Mouse (Mus musculus) thymus, adult 2 months (tissue): Measurements from ENCODE around the gene Arfip1. TPM values are rescaled to one million over a fixed set of nuclear protein-coding genes. Genes with fewer than 3 reads are reported as not detected.

ENCODE experiments used
- DNase-seq: peaks from one replicate; pipeline ENCODE4 v3.0.0; 2021
- H3K27ac ChIP-seq: fragments of 200-500 bp; 2 replicates; pipeline ENCODE4 v1.5.1; 2012; ENCODE audit warnings: low read length, control low read depth; ENCODE audit not compliant: control insufficient read depth, insufficient read depth
- H3K27me3 ChIP-seq: fragments of 200-500 bp; 2 replicates; pipeline ENCODE4 v1.6.1; 2012; ENCODE audit warnings: mild to moderate bottlenecking, low read length, moderate library complexity, mixed read lengths; ENCODE audit not compliant: control insufficient read depth, insufficient read depth
- H3K36me3 ChIP-seq: fragments of 200-500 bp; 2 replicates; pipeline ENCODE4 v1.6.1; 2012; ENCODE audit warnings: mild to moderate bottlenecking, low read length, moderate library complexity; ENCODE audit not compliant: control insufficient read depth, insufficient read depth
- H3K4me1 ChIP-seq: fragments of 200-500 bp; replicated peaks from 2 replicates; pipeline ENCODE4 v1.6.1; 2012; ENCODE audit warnings: low read length; ENCODE audit not compliant: control insufficient read depth, insufficient read depth
- H3K4me3 ChIP-seq: fragments of 200-500 bp; 2 replicates; pipeline ENCODE4 v1.5.1; 2012; ENCODE audit warnings: mild to moderate bottlenecking, low read length, control low read depth, moderate library complexity; ENCODE audit not compliant: control insufficient read depth, insufficient read depth
- CTCF ChIP-seq: fragments of 200-500 bp; IDR thresholded peaks from 2 replicates; pipeline ENCODE4 v1.5.1; 2012; ENCODE audit warnings: mild to moderate bottlenecking, control low read depth, low read length, moderate library complexity, borderline replicate concordance; ENCODE audit not compliant: control insufficient read depth, poor library complexity, insufficient read depth; ENCODE audit errors: extremely low read depth
- POLR2A ChIP-seq: fragments of 200-500 bp; IDR thresholded peaks from 2 replicates; pipeline ENCODE4 v1.6.1; 2012; ENCODE audit warnings: mild to moderate bottlenecking, low read length, control low read depth, moderate library complexity; ENCODE audit not compliant: control insufficient read depth, poor library complexity, insufficient read depth; ENCODE audit errors: extremely low read depth
- WGBS: fragments of 180-500 bp; shearing (Covaris S2); methylation state at CpG from one replicate; pipeline ENCODE4 v1.1.7; 2018; 5-methylcytosine and 5-hydroxymethylcytosine counted together
- polyA plus RNA-seq: library from polyadenylated mRNA; depleted of rRNA; stranded (reverse); fragments of >200 nt; gene quantifications from 2 replicates; pipeline ENCODE4 v1.2.3, GENCODE M21; 2012; rRNA removed

The Arfip1 gene
- 8.5 and 10.1 TPM in 2 replicates for polyA plus RNA-seq

DNA sequence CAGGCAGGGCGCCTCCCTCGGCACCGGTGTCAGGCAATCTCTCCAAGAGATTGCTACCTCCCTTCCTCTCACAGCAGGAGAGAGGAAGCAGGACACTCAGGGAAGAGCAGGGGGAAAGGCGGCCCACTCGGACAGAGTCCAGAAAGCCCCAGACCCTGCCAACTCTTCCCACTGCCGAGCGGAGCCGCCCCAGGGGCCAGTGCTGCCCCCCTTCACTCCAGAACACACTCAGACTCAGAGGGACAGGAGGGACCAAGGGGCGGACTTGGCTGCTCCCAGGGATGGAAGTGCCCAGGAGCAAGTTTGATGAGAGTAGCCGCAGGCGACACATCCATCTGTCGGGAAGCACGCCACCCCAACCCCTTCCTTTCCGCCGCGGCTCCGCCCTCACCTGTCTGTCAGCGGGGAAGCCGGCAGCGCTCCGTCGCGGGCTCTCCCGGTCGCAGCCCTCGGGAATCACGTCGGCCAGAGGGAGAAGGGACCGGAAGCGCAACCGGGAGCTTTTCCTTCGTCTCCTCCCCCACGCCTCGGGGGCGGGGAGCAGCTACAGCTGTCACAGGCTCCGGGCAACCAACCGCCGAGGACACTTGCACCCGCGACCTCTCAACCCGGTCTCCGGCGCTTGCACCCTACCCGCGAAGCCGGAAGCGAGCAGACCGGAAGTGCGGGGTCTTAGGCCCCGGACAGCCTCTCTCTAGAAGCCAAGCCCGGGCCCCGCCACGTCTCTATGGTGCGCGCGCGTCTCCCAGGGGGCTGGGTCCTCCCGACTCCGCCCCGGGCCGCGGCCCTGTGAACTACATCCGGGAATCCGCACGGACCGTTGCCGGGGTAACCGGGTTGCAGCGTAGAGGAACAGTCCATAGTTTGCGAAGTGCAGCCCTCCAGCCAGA is at the start of gene Arfip1:
Gene Arfip1, minus strand, starts transcription at position 603 of the 890 bp plus-strand sequence.
- peaks cover 8% of the 10 kb centered on the region for H3K4me1 ChIP-seq
- H3K27me3 ChIP-seq: no peaks in the 10 kb centered on the region
- H3K36me3 ChIP-seq: no peaks in the 10 kb centered on the region
- 1% methylated on average over 70 of the region's 70 CpGs for WGBS
- DNase-seq: peak; percentile 94
- peak; percentile 38; the same call in 1 of the 2 replicates for TF ChIP-seq POLR2A
- 0 out of 2 replicates have a peak, but pooled peaks have one; percentile 19 for TF ChIP-seq CTCF
- peak within 1 kb of the TSS; percentile 65 for H3K4me3 ChIP-seq
- H3K27ac ChIP-seq: peak within 1 kb of the TSS; percentile 2; the same call in 1 of the 2 replicates

DNA sequence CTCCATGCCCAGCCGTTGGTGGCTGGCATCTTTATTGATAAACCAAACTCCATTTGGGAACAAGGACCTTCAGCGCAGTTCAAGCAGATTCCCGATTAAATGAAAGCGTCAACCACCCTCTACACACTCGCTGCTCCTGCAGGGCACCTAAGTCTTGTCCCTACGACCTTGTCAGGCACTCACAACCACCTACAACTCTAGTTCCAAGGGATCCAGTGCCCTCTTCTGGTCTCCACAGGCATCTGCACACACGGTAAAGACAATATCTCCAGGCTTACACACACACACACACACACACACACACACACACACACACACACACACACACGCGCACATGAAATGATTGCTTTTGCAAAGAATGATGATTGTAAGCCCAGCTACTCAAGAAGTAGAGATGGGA is 49.2 kb upstream of the Arfip1 start:
- Histone ChIP-seq H3K4me3 (no peak overlapping the region), H3K36me3 (no peaks in the 10 kb centered on the region), H3K4me1 (no peaks in the 10 kb centered on the region), H3K27ac (no peak overlapping the region), H3K27me3 (no peaks in the 10 kb centered on the region)
- WGBS: 98% methylated on average over 9 of the region's 9 CpGs
- TF ChIP-seq POLR2A (no peak), CTCF (no peak)
- DNase-seq: no peak

GRCm38 (mm10) chr3:84622026-84622425 is 39.6 kb upstream of the Arfip1 start:
- no peak for TF ChIP-seq CTCF
- no peak for TF ChIP-seq POLR2A
- Histone ChIP-seq H3K27ac (no peak overlapping the region), H3K4me3 (no peak overlapping the region), H3K4me1 (peaks cover 7% of the 10 kb centered on the region), H3K36me3 (no peaks in the 10 kb centered on the region), H3K27me3 (no peaks in the 10 kb centered on the region)
- WGBS: 8% methylated on average over 3 of the region's 3 CpGs
- no peak for DNase-seq

DNA sequence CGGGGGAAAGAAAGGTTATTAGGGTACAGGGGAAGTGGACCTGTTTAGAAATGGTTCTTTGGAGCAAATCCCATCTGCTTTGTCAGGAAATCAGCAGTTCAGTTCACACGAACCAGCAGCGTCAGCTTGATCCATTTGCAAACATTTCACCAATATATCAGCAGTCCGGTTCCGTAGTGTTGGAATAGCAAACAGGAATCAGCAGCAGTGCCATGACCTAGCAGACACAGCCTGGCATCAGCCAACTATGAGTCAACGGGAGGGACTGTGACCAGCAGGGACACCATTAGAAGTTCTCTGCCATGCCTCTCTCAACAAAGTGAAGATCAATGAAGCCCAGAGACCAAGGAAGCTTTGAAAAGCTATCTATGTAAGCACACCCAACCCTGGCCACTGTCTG is 37.3 kb upstream of the Arfip1 start:
- WGBS: 96% methylated on average over 6 of the region's 6 CpGs
- no peak for DNase-seq
- no peak overlapping the region for H3K27ac ChIP-seq
- H3K4me1 ChIP-seq: 0 out of 2 replicates have a peak, but pooled peaks cover 4% of the 10 kb centered on the region
- no peaks in the 10 kb centered on the region for H3K36me3 ChIP-seq
- TF ChIP-seq POLR2A (no peak), CTCF (no peak)
- no peak overlapping the region for H3K4me3 ChIP-seq
- no peaks in the 10 kb centered on the region for H3K27me3 ChIP-seq

- no peak for TF ChIP-seq POLR2A
- no peak for TF ChIP-seq CTCF
- no peaks in the 10 kb centered on the region for H3K27me3 ChIP-seq
- no peak overlapping the region for H3K27ac ChIP-seq
- no peak for DNase-seq
- no peaks in the 10 kb centered on the region for H3K36me3 ChIP-seq
- 96% methylated on average over 7 of the region's 7 CpGs for WGBS
- 0 out of 2 replicates have a peak, but pooled peaks cover 4% of the 10 kb centered on the region for H3K4me1 ChIP-seq
- no peak overlapping the region for H3K4me3 ChIP-seq
Observed at GRCm38 (mm10) chr3:84619056-84619455, 36.6 kb upstream of the Arfip1 start.

DNA sequence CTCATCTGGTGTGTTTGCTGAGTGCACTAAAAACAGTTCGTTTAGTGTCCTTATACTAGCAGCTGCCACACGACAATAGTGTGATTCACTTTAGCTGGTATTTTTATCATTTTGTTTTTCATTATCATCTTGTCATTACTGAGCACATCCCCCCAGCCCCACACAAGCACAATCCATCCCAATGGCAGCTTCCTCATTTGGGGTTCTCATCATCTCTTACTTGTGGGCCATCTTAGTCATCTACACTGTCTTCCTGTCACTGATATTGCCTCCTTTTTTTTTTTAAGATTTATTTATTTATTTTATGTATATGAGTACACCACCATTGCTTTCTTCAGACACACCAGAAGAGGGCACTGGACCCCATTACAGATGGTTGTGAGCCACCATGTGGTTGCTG is 36.2 kb upstream of the Arfip1 start:
- H3K36me3 ChIP-seq: no peaks in the 10 kb centered on the region
- no peak for TF ChIP-seq CTCF
- TF ChIP-seq POLR2A: no peak
- no peak overlapping the region for H3K27ac ChIP-seq
- H3K4me3 ChIP-seq: no peak overlapping the region
- 0 out of 2 replicates have a peak, but pooled peaks cover 4% of the 10 kb centered on the region for H3K4me1 ChIP-seq
- DNase-seq: no peak
- H3K27me3 ChIP-seq: no peaks in the 10 kb centered on the region
- 97% methylated on average over 2 of the region's 2 CpGs for WGBS
